Mouse (Mus musculus) megakaryocyte, embryonic 14.5 days (primary cell): ENCODE data around the gene Dnah7c. TPM values are rescaled to one million over a fixed set of nuclear protein-coding genes. Genes with fewer than 3 reads are reported as not detected.
A peak's percentile ranks its signal among the peaks of the same experiment; 100 is the strongest.

Experiments used
- H3K27me3 ChIP-seq: replicated peaks from 2 replicates; pipeline ENCODE3; 2012; ENCODE audit warnings: inconsistent platforms
- H3K36me3 ChIP-seq: replicated peaks from 2 replicates; pipeline ENCODE3; 2012; ENCODE audit warnings: low read length, inconsistent platforms, mixed read lengths
- H3K4me1 ChIP-seq: 2 replicates; pipeline ENCODE4 v1.6.1; 2012; ENCODE audit warnings: inconsistent platforms
- H3K4me3 ChIP-seq: replicated peaks from 2 replicates; pipeline ENCODE3; 2012; ENCODE audit warnings: moderate library complexity, mild to moderate bottlenecking, inconsistent platforms
- H3K9me3 ChIP-seq: 2 replicates; pipeline ENCODE4 v1.6.1; 2012; ENCODE audit warnings: inconsistent platforms
- FLI1 ChIP-seq: IDR thresholded peaks from 2 replicates; pipeline ENCODE4 v1.6.1; 2012; ENCODE audit warnings: low read length, inconsistent platforms, mixed read lengths
- GATA1 ChIP-seq: IDR thresholded peaks from 3 replicates; pipeline ENCODE4 v1.6.1; 2012; ENCODE audit warnings: mixed read lengths, low read length, inconsistent platforms, borderline replicate concordance
- polyA plus RNA-seq: library from polyadenylated mRNA; stranded (reverse); fragments of >175 nt; gene quantifications from 2 replicates; pipeline ENCODE4 v1.2.3, GENCODE M21; 2012; ENCODE audit warnings: low replicate concordance; ENCODE audit not compliant: insufficient read depth

Gene Dnah7c
- polyA plus RNA-seq, 1 experiment: not detected

GRCm38 (mm10) chr1:46849758-46850157 is 424.4 kb downstream of the Dnah7c start:
- Histone ChIP-seq H3K9me3 (no peaks in the 10 kb centered on the region), H3K4me1 (peaks cover 24% of the 10 kb centered on the region), H3K4me3 (no peak overlapping the region), H3K36me3 (no peaks in the 10 kb centered on the region), H3K27me3 (no peaks in the 10 kb centered on the region)
- TF ChIP-seq FLI1: no peak
- TF ChIP-seq GATA1: no peak

- H3K36me3 ChIP-seq: no peaks in the 10 kb centered on the region
- H3K27me3 ChIP-seq: no peaks in the 10 kb centered on the region
- H3K4me1 ChIP-seq: peaks cover 33% of the 10 kb centered on the region
- no peak overlapping the region for H3K4me3 ChIP-seq
- no peaks in the 10 kb centered on the region for H3K9me3 ChIP-seq
- TF ChIP-seq FLI1 (no peak), GATA1 (no peak)
These were observed 426.2 kb downstream of the Dnah7c start for GRCm38 (mm10) chr1:46851586-46851985.

GRCm38 (mm10) chr1:46852216-46852599 is 426.8 kb downstream of the Dnah7c start:
- no peak for TF ChIP-seq GATA1
- TF ChIP-seq FLI1: no peak

GRCm38 (mm10) chr1:46852600-46853272 is 427.3 kb downstream of the Dnah7c start:
- TF ChIP-seq FLI1 (no peak), GATA1 (no peak)
- peaks cover 33% of the 10 kb centered on the region for H3K4me1 ChIP-seq

More at GRCm38 (mm10) chr1:46852216-46852599, 426.8 kb downstream of the Dnah7c start:
- Histone ChIP-seq H3K4me3 (peak overlapping the region; percentile 97), H3K4me1 (peaks cover 33% of the 10 kb centered on the region), H3K9me3 (no peaks in the 10 kb centered on the region), H3K36me3 (no peaks in the 10 kb centered on the region), H3K27me3 (no peaks in the 10 kb centered on the region)

GRCm38 (mm10) chr1:46853317-46854035 is 428.1 kb downstream of the Dnah7c start:
- no peak for TF ChIP-seq GATA1
- no peak for TF ChIP-seq FLI1
- Histone ChIP-seq H3K4me1 (peaks cover 33% of the 10 kb centered on the region), H3K4me3 (peak overlapping the region; percentile 97), H3K9me3 (no peaks in the 10 kb centered on the region), H3K36me3 (no peaks in the 10 kb centered on the region), H3K27me3 (no peaks in the 10 kb centered on the region)

More at GRCm38 (mm10) chr1:46852600-46853272, 427.3 kb downstream of the Dnah7c start:
- H3K27me3 ChIP-seq: no peaks in the 10 kb centered on the region
- no peaks in the 10 kb centered on the region for H3K9me3 ChIP-seq
- no peaks in the 10 kb centered on the region for H3K36me3 ChIP-seq
- peak overlapping the region; percentile 97 for H3K4me3 ChIP-seq

- Histone ChIP-seq H3K9me3 (no peaks in the 10 kb centered on the region), H3K4me3 (peak overlapping the region; percentile 97), H3K27me3 (no peaks in the 10 kb centered on the region), H3K36me3 (no peaks in the 10 kb centered on the region), H3K4me1 (peaks cover 33% of the 10 kb centered on the region)
- TF ChIP-seq FLI1 (no peak), GATA1 (no peak)
These were observed 428.9 kb downstream of the Dnah7c start for GRCm38 (mm10) chr1:46854036-46854900.

GRCm38 (mm10) chr1:46856498-46856897 is 431.1 kb downstream of the Dnah7c start:
- Histone ChIP-seq H3K4me3 (no peak overlapping the region), H3K36me3 (no peaks in the 10 kb centered on the region), H3K27me3 (no peaks in the 10 kb centered on the region), H3K4me1 (peaks cover 24% of the 10 kb centered on the region), H3K9me3 (no peaks in the 10 kb centered on the region)
- TF ChIP-seq GATA1: no peak
- no peak for TF ChIP-seq FLI1
